Mouse (Mus musculus) E14TG2a.4 (cell line): ENCODE measurements around the gene Gm10260.

Source experiments
- CTCF ChIP-seq: conservative IDR thresholded peaks from 2 replicates; pipeline ENCODE4 v1.5.1; 2014; ENCODE audit warnings: low read length
- NANOG ChIP-seq: IDR thresholded peaks from 2 replicates; pipeline ENCODE4 v1.6.1; 2014; ENCODE audit warnings: borderline replicate concordance, low read length, mixed read lengths
- POU5F1 ChIP-seq: IDR thresholded peaks from 2 replicates; pipeline ENCODE4 v1.6.1; 2014; ENCODE audit warnings: low read length, borderline replicate concordance

- no peak for TF ChIP-seq CTCF
- no peak for TF ChIP-seq POU5F1
- TF ChIP-seq NANOG: no peak
Observed at GRCm38 (mm10) chr13:97775907-97776306, 15.5 kb upstream of the Gm10260 start.
